ENCODE assay signal across 9 mouse cellular contexts in the genomic region with DNA sequence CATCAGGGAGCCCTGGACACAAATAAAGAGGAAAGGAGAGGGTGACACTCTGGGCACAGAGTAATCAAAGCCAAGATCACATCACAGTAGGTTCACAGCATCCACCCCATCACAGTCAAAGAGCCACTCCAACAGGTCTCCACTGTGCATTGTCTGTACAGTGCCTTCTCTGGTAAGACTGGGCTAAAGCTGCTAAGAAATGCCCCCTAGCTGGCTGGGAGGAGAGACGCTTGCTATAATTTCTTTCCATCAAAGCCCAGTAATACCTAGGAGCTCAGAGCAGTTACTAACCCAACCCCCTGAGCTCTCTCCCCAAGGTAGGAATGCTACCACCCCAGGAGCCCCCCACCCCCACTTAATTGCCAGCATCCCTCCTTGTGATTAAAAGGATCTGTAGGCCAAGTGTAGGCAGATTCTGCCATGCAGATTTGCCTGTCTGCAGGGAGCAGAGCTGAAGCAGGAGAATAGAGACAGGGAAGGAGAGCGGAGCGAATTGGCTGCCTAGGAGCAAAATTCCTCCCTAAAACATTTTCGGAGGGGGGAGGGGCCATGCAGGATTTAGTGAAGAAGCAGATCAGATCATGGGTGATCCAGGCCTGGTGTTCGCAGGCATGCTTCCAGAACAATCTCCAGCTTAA. TPM values are rescaled to one million over a fixed set of nuclear protein-coding genes. Genes with fewer than 3 reads are reported as not detected.
DNase-seq lines count a peak whose midpoint lies in the region; ATAC-seq and TF ChIP-seq lines count a peak whose summit lies in the region.
"Had no signal": no experiment of that assay in that cellular context is flagged by ENCODE, and none has a peak within 500 bp of the region (broad histone marks: within the 10 kb centered on the region; RNA-seq: fewer than 3 reads in every experiment).

No protein-coding gene starts in this region.

- H3K4me2 ChIP-seq in forebrain, postnatal 0 days (ENCODE audit: low read depth): peak overlapping the region; percentile 77
- H3K4me2 ChIP-seq in midbrain, embryonic 15.5 days: peak overlapping the region; percentile 66

- peak overlapping the region; percentile 46 for H3K9ac ChIP-seq in forebrain, postnatal 0 days
- peak overlapping the region; percentile 37 for H3K9ac ChIP-seq in midbrain, embryonic 15.5 days

- no peaks in the 10 kb centered on the region for H3K9me3 ChIP-seq in forebrain, postnatal 0 days (ENCODE audit: low read length)
- no peaks in the 10 kb centered on the region for H3K9me3 ChIP-seq in midbrain, embryonic 15.5 days

- TF ChIP-seq CTCF in kidney, adult 2 months (conservative IDR thresholded peaks at IDR 0.05; ENCODE audit: insufficient read depth, insufficient read length, low read depth, low read length): no peak
- peak; percentile 59 for TF ChIP-seq CTCF in forebrain, postnatal 0 days (IDR thresholded peaks at IDR 0.05; ENCODE audit: low read depth)

- no peaks in the 10 kb centered on the region for H3K36me3 ChIP-seq in kidney, adult 2 months (ENCODE audit: control insufficient read depth, insufficient read depth, low read length)
- H3K36me3 ChIP-seq in forebrain, postnatal 0 days (ENCODE audit: insufficient read depth): 0 out of 2 replicates have a peak, but pooled peaks cover 3% of the 10 kb centered on the region
- H3K36me3 ChIP-seq in midbrain, embryonic 15.5 days (replicated peaks): no peaks in the 10 kb centered on the region

- peaks cover 4% of the 10 kb centered on the region; the same call in 1 of the 2 replicates for H3K4me1 ChIP-seq in kidney, adult 2 months (ENCODE audit: control insufficient read depth, insufficient read depth, low read length)
- peaks cover 11% of the 10 kb centered on the region; the same call in 1 of the 2 replicates for H3K4me1 ChIP-seq in forebrain, postnatal 0 days (ENCODE audit: insufficient read depth)
- H3K4me1 ChIP-seq in midbrain, embryonic 15.5 days: peaks cover 44% of the 10 kb centered on the region

- H3K27ac ChIP-seq in kidney, adult 2 months (ENCODE audit: insufficient read depth, low read depth, low read length): no peak overlapping the region
- H3K27ac ChIP-seq in forebrain, postnatal 0 days (ENCODE audit: low read depth, low read length): peak overlapping the region; percentile 57
- H3K27ac ChIP-seq in midbrain, embryonic 15.5 days: peak overlapping the region; percentile 39

- 65% methylated on average over 5 of the region's 5 CpGs for WGBS in kidney, adult 2 months
- WGBS in forebrain, postnatal 0 days: 10% methylated on average over 5 of the region's 5 CpGs
- 7% methylated on average over 5 of the region's 5 CpGs for WGBS in midbrain, embryonic 15.5 days

- no peak overlapping the region for H3K4me3 ChIP-seq in kidney, adult 2 months (ENCODE audit: insufficient read depth, low read depth, low read length)
- peak overlapping the region; percentile 85 for H3K4me3 ChIP-seq in forebrain, postnatal 0 days (ENCODE audit: low read depth, low read length)
- peak overlapping the region; percentile 72 for H3K4me3 ChIP-seq in midbrain, embryonic 15.5 days

- peak; percentile 6 for DNase-seq in kidney, adult 2 months
- no peak for DNase-seq in kidney, adult 9 months
- peak; percentile 48 for DNase-seq in embryo, embryonic 10.5 days (ENCODE audit: low spot score)
- DNase-seq in forebrain, postnatal 0 days: peak; percentile 58
- no peak for DNase-seq in natural killer cell, adult 2 months (ENCODE audit: low spot score in 2 of 2)
- no peak for DNase-seq in thymus, adult 18-20 months
- DNase-seq in spleen, adult 18-20 months: no peak

- TF ChIP-seq POLR2A in kidney, adult 2 months (IDR thresholded peaks at IDR 0.05; ENCODE audit: low read depth, low read length): no peak

- no peaks in the 10 kb centered on the region; the same call in 1 of the 2 replicates for H3K27me3 ChIP-seq in kidney, adult 2 months (replicated peaks; ENCODE audit: control insufficient read depth, insufficient read depth, low read length)
- no peaks in the 10 kb centered on the region for H3K27me3 ChIP-seq in forebrain, postnatal 0 days (ENCODE audit: insufficient read depth, low read length)
- H3K27me3 ChIP-seq in midbrain, embryonic 15.5 days (replicated peaks): no peaks in the 10 kb centered on the region

- ATAC-seq in forebrain, postnatal 0 days: no peak
- 0 out of 2 replicates have a peak, but pooled peaks have one; percentile 10 for ATAC-seq in midbrain, embryonic 15.5 days (replicated peaks)

RNA-seq across cellular contexts. Expression of a gene that starts 3.6 kb away (rescaled TPM):
- 1.7 and 1.8 TPM in 2 replicates for polyA plus RNA-seq in kidney, adult 2 months (2012; rRNA removed)
- total RNA-seq in forebrain, postnatal 0 days (2014; rRNA removed): 45.5 and 51.5 TPM in 2 replicates
- polyA plus RNA-seq in forebrain, postnatal 0 days (2015; fragmentation: Nextera tagmentation; extraction: Ambion mirVana): 9.5 and 12.0 TPM in 2 replicates
- 13.8 and 14.2 TPM in 2 replicates for polyA plus RNA-seq in midbrain, embryonic 15.5 days (2015; fragmentation: Nextera tagmentation; extraction: Ambion mirVana)
- total RNA-seq: MEL had no signal

Comparison
In these comparisons a context has a peak if more than half of its experiments do, and no peak if none do; other contexts are left out.
1. DNase-seq: peak in kidney, adult 2 months (single experiment), embryo, embryonic 10.5 days (single experiment) and forebrain, postnatal 0 days (single experiment); none in kidney, adult 9 months (single experiment), natural killer cell, adult 2 months (0 of 2), thymus, adult 18-20 months (0 of 2) and spleen, adult 18-20 months (0 of 2).